Mouse (Mus musculus): ENCODE data around the gene Tiam1. TPM values are rescaled to one million over a fixed set of nuclear protein-coding genes. Genes with fewer than 3 reads are reported as not detected.

Gene Tiam1
- polyA plus RNA-seq, 1 experiment from 2014 or later, result 4.2 TPM

Other genes with a start within 250 kb of the Tiam1 start
- gene Sod1, start 77.0 kb upstream of the Tiam1 start, polyA plus RNA-seq (2015; fragmentation: Nextera tagmentation; extraction: Ambion mirVana), result 982 and 1,104 TPM in 2 replicates
- 10.1 and 12.8 TPM in 2 replicates for gene Scaf4, start 140.7 kb upstream of the Tiam1 start, polyA plus RNA-seq (2015; fragmentation: Nextera tagmentation; extraction: Ambion mirVana)
- 1.2 and 1.3 TPM in 2 replicates for gene Hunk, start 242.2 kb upstream of the Tiam1 start, polyA plus RNA-seq (2015; fragmentation: Nextera tagmentation; extraction: Ambion mirVana)